Mouse (Mus musculus) embryo, embryonic 10 days (tissue): ENCODE data around the gene Opn4.
A peak's percentile ranks its signal among the peaks of the same experiment; 100 is the strongest.

Experiments
- DNase-seq: peaks from one replicate; pipeline ENCODE4 v3.0.0-alpha.2; 2015; ENCODE audit warnings: low spot score

The Opn4 gene

GRCm38 (mm10) chr14:34561647-34562046 is 38.3 kb downstream of the Opn4 start:
- DNase-seq: no peak

- no peak for DNase-seq
These were observed 41.0 kb downstream of the Opn4 start for GRCm38 (mm10) chr14:34558947-34559346.

- DNase-seq: no peak
These were observed 44.7 kb downstream of the Opn4 start for GRCm38 (mm10) chr14:34555211-34555610.

DNA sequence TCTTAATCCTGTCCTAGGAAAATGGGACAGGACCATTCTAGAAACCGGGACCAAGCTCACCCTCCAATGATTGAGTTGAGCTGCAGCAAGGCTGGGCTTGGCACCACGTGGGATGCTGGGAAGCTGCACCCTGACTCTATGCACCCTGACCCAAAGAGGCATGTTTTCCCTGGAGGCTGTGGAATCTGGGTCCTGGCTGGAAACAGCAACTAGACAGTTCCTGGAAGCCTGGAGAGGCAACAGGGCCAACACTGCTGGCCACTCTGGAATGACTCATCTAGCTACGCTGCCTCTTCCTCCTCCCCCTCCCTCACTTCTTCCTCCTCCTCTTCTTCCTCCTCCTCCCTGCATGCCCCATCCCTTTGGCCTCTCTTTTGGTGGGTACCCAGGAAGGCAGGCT is 45.9 kb downstream of the Opn4 start:
- no peak for DNase-seq

GRCm38 (mm10) chr14:34553470-34553869 is 46.5 kb downstream of the Opn4 start:
- no peak for DNase-seq

- no peak for DNase-seq
These were observed 47.7 kb downstream of the Opn4 start for GRCm38 (mm10) chr14:34552226-34552625.

DNA sequence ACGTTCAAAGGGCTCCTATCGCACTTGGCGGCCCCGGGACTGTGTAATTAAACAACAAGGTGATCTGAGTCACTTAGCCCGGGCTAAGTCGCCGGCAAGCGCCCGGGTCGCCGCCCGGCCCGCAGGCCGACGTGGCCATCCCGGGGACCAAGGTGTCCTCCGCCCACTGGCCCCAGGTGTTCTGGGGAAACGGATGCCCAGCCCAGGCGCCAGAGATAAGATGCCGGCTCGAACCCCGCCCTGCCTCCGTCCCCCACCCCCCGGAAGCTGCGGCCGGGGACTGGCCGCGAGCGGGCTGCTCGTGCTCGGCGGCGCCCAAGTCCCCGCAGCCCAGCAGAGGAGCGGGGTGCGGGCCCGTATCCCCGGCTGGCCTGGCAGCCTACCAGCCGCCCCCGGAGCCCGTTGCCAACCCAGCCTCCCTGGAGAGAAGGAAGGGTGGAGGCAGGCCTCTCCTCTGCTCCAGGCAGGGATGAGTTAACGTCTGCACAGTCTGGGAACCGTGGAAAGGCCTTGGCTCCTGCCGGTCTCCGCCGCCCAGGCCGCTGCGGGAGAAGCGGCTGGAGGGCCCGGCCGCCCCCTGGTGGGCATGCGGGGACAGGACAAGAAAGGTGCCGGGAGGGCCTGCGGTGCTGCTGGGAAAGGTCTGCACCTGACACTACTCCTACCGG is 50.8 kb downstream of the Opn4 start:
- DNase-seq: peak; percentile 91

DNA sequence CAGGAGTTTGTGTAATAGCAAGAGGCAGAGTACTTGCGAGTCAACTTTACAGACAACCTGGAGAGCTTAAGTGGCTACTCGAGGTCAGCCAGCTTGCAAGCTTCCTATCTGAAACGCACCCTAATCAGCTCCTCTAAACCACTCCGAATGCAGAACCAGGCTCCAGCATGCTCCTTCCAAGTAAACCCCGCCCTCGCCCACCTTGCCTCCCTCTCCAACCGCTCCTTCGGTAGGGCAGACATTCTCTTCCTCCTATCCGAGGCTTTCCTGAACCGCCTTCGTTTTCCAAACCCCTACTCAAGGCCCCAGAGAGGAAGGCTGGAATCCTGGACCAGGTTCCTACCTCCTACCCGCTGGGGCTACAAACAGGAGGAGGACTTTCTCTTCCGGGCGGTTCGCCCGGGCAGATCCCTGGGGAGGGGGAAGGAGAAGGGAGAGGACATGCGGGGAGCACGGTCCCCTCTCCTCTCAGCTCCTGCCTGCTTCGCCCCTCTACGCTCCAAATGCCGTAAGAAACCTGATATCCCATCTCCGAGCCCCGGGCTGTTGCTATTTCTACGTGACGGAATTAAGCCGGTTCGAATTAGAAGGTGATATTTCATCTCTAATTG is 51.4 kb downstream of the Opn4 start:
- peak; percentile 74 for DNase-seq

- DNase-seq: no peak
These were observed 55.4 kb downstream of the Opn4 start for GRCm38 (mm10) chr14:34544545-34544944.

GRCm38 (mm10) chr14:34544001-34544400 is 55.9 kb downstream of the Opn4 start:
- DNase-seq: no peak

- DNase-seq: no peak
These were observed 56.3 kb downstream of the Opn4 start for GRCm38 (mm10) chr14:34543596-34543995.

DNA sequence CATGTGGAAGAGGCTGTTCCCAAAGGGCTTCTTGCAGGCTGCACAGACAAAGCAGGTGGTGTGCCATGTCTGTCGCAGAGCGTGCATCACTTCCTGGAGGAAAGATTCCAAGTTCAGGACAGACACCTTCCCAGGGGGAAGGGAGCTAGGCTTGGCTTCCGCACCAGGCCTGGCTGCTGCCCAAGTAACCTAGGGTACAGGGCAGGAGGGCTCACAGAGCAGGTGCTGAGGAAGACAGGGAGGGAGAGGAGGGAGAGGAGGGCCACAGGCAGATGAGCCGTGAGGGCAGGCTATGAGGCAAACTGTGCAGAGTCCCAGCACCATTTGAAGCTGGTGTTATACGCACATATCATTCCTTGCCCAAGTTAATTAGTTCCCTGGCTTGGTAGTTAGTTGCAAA is 58.0 kb downstream of the Opn4 start:
- DNase-seq: no peak

GRCm38 (mm10) chr14:34540685-34541162 is 59.2 kb downstream of the Opn4 start:
- DNase-seq: peak; percentile 36
